Mouse (Mus musculus) heart, adult 9 months (tissue): ENCODE results near the gene Bhlhe40.
A peak's percentile ranks its signal among the peaks of the same experiment; 100 is the strongest.

Source experiments
- DNase-seq, 2 experiments: peaks; one replicate each; pipeline ENCODE4 v3.0.0; 2022; ENCODE audit warnings: low spot score in 2 of 2

Gene Bhlhe40

GRCm38 (mm10) chr6:108663241-108664194 lies 3.1 kb downstream of the Bhlhe40 start:
- DNase-seq, result no peak

- DNase-seq, result no peak
These were observed 4.2 kb downstream of the Bhlhe40 start for GRCm38 (mm10) chr6:108664533-108665150.

GRCm38 (mm10) chr6:108665587-108665986 lies 5.2 kb downstream of the Bhlhe40 start:
- DNase-seq, result no peak

- no peak for DNase-seq
These were observed 6.4 kb downstream of the Bhlhe40 start for GRCm38 (mm10) chr6:108666648-108667488.

GRCm38 (mm10) chr6:108667599-108668021 lies 7.2 kb downstream of the Bhlhe40 start:
- DNase-seq, result peak; percentile 67 to 68

GRCm38 (mm10) chr6:108668321-108668786 lies 7.9 kb downstream of the Bhlhe40 start:
- DNase-seq, result peak; percentile 94 to 95

- DNase-seq, result no peak
These were observed 9.8 kb downstream of the Bhlhe40 start for GRCm38 (mm10) chr6:108670276-108670675.

GRCm38 (mm10) chr6:108670821-108671220 lies 10.4 kb downstream of the Bhlhe40 start:
- peak; percentile 72 to 74 for DNase-seq

- no peak for DNase-seq
These were observed 11.7 kb downstream of the Bhlhe40 start for GRCm38 (mm10) chr6:108672094-108672493.

- DNase-seq, result no peak
These were observed 13.8 kb downstream of the Bhlhe40 start for GRCm38 (mm10) chr6:108674221-108674620.

- no peak for DNase-seq
These were observed 16.4 kb downstream of the Bhlhe40 start for GRCm38 (mm10) chr6:108676783-108677340.

- peak; percentile 58 to 72 for DNase-seq
These were observed 17.3 kb downstream of the Bhlhe40 start for GRCm38 (mm10) chr6:108677697-108678096.

GRCm38 (mm10) chr6:108678227-108678626 lies 17.8 kb downstream of the Bhlhe40 start:
- DNase-seq, result no peak

- DNase-seq, result no peak
These were observed 20.1 kb downstream of the Bhlhe40 start for GRCm38 (mm10) chr6:108680503-108680902.

- DNase-seq, result no peak
These were observed 20.7 kb downstream of the Bhlhe40 start for GRCm38 (mm10) chr6:108681084-108681483.

- no peak for DNase-seq
These were observed 22.7 kb downstream of the Bhlhe40 start for GRCm38 (mm10) chr6:108683140-108683539.

- no peak for DNase-seq
These were observed 24.0 kb downstream of the Bhlhe40 start for GRCm38 (mm10) chr6:108684430-108684829.

GRCm38 (mm10) chr6:108685758-108686355 lies 25.4 kb downstream of the Bhlhe40 start:
- DNase-seq, result no peak

GRCm38 (mm10) chr6:108686930-108687329 lies 26.5 kb downstream of the Bhlhe40 start:
- DNase-seq, result no peak

- no peak for DNase-seq
These were observed 27.9 kb downstream of the Bhlhe40 start for GRCm38 (mm10) chr6:108688344-108688743.

- DNase-seq, result no peak
These were observed 32.6 kb downstream of the Bhlhe40 start for GRCm38 (mm10) chr6:108692986-108693385.
